Mouse (Mus musculus): ENCODE measurements around the gene Ppp2r3c.
"Not testable (repeated sequence)": the region's sequence is repeated elsewhere in the genome, so short reads cannot be mapped to it uniquely, and the experiment has no call there.

GRCm38 (mm10) chr12:55229626-55230519 is 72.9 kb downstream of the Ppp2r3c start, which contains the start of gene Srp54c:
- not testable (repeated sequence) for TF ChIP-seq TAL1, GATA1 (IDR thresholded peaks at IDR 0.05; ENCODE audit: low read length)

Data from erythroblast, embryonic 14.5 days (primary cell).